Mouse (Mus musculus): Measurements from ENCODE around the gene Rnf10.

Gene Rnf10

DNA sequence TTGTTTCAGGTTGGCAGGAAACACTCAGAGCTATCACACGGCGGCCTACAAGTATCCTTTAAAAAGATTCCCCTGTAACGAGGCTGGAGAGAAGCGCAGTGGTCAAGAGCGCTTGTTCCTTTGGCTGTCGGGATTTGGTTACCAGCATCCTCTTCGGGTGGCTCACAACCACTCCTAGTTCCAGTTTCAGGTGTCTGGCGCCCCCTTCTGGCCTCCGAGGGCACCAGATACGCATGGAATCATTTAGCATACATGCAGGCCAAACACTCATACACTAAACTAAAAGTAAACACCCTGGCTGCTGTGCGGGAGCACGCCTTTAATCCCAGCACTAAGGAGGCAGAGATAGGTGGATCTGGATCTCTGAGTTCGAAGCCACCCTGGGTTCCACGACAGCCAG, 3.3 kb upstream of the Rnf10 start:
- no peak for DNase-seq (ENCODE audit: low spot score)

DNA sequence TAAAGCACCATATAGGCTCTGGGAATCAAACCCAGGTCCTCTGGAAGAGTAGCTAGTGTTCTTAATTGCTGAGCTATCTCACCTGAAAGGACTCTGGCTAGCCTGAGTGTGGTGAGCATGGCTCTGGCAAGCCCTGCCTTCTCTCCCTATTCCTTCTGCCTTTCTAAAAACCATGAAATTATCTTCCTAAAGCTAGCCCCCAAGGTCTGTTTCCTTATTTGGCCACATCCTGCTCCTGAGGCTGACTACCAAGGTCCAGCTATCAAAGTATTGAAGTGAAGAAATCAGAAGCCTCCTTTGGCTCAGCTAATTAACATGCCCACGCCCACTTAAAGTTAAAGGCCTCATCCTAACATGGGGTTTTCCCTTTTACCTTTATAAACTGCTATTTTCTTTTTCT, 2.1 kb upstream of the Rnf10 start:
- DNase-seq (ENCODE audit: low spot score): no peak

DNA sequence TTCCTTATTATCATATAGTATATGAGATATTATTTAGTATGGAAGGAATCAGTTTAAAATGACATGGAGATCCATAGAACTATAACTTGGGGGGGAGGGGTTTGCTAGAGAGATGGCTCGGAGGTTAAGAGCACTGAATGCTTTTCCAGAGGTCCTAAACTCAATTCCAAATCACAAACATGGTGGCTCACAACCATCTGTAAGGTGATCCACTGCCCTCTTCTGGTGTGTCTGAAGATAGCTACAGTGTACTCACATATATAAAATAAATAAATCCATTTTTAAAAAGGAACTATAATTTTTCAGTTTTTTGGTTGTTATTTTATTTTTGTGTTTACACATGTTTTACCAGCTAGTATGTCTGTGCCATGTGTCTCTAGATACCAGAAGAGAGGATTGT, 1.7 kb upstream of the Rnf10 start:
- no peak for DNase-seq (ENCODE audit: low spot score)

DNA sequence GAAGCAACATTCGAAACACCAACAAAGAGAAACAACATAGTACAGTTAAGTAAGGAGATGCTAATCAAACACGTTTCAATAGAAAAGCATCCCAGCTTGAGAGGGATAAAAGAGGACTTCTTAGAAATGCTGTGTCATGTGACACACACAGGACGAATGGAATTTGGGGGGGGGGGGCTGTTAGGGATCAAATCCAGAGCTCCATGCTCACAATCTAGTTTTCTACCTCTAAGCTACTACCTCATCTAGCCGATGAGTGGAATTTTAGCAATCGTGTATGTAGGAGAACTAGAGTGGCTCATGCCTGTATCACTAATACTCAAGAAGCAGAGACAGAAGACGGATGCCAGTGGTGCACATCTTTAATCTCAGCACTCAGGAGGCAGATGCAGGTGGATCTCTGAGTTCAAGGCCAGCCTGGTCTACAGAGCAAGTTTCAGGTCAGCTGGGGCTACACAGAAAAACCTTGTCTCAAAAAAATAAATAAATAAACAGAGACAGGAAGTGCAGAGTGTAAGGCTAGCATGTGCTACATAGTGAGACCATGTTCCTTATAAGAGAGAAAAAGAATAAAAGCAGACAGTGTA, 944 bp upstream of the Rnf10 start:
- DNase-seq (ENCODE audit: low spot score): no peak

DNA sequence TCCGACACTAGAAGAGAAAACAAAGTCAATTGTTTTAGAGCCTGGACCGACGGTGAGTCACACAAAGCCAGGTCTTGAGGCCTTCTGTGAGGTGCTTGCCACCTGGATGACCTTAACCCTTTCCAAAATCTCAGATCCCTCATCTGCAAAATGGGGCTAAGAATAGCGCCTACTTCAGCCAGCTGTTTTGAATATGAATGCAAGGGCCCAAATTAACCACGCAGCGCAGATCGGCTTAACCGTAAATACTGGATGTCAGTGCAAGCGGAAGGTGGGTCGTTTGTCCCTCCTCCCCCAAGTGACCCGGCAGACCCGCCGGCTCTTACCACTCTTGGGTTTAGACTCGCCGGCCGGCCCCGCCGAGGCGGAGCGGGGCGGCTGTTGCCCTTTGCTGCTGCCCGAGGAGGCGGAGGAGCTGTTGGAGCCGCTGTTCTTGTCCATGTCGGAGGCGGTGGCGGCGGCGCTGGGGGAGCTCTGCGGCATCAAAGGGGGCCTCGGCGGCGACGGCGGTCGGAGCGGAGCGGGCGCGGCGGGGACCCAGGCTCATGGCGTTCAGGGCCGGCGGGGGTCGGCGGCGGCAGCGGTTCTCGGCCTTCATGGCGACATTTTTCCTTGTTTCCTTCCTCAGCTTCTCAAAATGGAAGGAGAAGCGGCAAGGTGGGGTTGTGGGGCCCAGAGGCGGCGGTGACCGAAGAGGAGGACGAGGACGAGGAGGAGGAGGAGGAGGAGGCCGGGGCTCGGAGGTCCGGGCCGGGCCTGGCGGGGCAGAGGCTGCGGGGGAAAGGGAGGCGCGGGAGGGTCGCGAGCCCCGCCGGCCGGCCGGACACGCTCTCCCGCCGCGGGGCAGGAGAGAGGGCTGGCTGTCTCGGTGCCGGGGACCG, 527 bp downstream of the Rnf10 start:
- peak; percentile 59 for DNase-seq (ENCODE audit: low spot score)

DNA sequence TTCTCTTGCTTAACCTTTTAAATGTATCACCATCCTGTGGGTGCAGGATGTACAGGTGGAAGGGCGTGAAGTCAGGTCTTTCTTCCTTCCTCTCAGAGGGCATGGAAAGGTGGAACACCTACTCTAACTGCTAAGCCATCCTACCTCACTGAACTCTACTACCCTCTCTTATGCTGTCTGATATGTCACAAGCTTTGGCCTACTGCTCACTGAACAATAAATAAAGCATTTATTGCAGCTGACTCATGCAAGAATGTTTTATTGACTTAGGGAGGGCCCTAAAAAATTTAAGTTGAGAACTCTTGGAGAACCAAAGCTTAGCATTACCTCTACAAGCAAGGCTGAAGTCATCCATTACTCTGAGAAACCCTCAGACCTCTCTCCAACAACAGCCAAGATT, 2.7 kb downstream of the Rnf10 start:
- DNase-seq (ENCODE audit: low spot score): no peak

DNA sequence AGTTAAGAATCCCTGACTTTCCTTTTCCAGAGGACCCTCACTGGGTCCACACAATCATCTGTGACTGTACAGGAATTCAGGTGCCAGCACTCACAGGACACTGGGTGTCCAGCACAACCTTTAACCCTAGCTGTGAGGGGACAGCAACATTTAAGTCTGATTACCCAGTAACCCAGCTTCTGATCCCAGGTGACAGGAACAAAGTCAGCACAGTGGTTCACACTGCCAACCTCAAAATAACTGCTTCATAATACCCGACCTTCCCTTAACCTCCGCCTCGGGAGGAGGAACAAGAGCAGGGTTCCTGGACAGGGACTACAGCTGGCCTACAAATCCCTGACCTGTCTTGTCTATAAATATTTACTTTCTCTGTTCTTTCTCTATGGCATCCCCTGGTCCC, 4.4 kb downstream of the Rnf10 start:
- peak; percentile 22 for DNase-seq (ENCODE audit: low spot score)

DNA sequence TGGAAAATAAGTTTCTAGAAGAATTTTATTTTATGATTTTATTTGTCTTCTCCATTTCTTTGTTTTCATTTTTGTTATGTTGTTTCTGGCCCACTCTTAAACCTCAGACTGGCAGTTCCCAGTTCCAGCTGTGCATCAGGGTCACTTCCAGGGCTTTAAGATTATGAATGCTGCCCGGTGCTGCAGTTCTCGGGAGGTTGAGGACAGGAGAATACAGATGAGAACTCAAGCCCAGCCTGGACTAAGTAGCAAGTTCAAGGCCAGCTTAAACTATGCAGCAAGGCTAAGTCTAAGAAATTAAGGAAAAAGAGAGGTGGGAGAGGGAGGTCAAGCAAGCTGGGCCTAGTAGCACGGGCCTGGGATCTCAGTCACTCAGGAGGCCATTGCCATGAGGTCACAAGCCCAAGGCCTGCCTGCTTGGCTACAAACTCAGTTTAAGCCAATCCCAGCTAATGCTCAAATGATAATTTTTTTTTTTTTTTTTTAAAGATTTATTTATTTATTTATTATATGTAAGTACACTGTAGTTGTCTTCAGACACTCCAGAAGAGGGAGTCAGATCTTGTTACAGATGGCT, 5.1 kb downstream of the Rnf10 start:
- no peak for DNase-seq (ENCODE audit: low spot score)

DNA sequence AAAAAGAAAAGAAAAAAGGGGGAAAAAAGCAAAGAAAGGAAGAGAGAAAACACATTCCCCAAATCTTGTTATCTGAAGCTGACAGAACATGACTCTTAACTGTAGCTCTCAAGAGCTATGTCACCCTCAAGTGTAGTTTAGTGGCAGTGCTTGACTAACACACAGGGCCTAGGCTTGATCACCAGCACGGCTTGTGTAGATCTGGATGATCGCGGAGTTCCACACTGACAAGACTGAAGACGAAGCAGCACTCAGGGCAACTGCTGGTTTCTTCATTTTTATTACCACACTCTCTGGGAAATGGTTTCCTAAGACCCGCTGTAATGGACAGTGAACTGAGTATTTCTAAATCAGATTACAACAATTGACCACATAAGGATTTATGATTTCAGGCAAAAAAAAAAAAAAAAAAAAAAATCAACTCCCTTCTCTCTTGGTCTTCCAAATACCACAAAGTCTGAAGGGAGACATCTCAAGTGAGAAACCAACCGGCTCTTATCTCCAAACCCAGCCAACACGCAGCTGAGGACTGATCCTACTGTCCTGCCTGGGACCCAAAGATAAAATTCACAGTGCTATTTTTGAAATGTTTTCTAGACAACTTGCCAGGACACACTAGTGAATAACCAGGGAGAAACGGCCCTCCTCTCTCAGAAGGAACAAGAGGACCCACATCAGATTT, 5.8 kb downstream of the Rnf10 start:
- DNase-seq (ENCODE audit: low spot score): no peak

DNA sequence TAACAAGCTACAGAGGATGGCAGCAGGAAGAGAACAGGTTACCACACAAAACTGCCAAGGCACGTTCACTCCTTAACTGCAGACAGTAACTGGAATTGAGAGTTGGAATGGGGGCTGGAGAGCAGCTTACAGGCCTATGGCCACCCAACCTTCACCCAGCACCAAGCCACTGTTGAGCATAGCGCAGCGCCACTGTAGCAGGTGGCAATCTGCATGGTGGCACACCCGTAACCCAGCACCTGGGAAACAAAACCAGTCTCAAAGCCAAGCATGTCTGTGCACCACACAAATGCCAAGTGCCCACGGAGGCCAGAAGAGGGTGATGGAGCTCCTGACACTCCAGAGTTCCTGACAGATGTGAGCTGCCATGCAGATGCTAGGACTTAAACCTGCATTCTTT, 6.4 kb downstream of the Rnf10 start:
- no peak for DNase-seq (ENCODE audit: low spot score)

DNA sequence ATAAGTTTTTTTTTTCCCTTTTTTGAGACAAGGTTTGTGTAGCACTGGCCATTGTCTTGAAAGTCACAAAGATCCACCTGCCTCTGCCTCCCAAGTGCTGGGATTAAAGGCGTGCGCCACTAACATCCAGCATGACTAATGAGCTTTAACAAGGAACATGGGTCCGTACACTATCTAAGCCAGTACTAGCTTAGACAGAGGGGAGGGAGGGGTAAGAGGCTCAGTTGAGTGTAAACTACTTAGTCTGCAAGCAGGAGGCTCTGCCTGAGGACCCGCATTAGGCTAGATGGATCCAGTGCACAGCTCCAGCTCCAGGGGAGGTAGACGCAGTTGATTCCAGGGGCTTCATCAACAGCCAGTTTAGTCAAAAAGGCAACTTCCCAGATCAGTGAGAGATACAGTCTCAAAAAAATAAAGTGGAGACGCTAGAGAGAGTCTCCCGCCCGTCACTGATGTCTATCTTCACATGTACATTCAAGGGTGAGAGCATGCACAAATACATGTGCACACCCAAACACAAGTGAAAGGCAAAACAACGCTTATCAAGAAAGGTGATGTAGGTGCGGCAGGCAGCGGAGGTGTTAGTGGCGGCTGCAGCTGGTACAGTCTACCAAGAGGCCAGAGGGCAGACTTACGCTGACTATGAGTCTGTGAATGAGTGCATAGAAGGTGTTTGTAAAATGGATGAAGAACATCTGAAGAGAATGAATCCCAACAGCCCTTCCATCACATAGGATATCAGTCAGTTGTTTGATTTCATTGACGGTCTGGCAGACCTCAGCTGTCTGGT, 10.0 kb downstream of the Rnf10 start:
- no peak for DNase-seq (ENCODE audit: low spot score)

DNA sequence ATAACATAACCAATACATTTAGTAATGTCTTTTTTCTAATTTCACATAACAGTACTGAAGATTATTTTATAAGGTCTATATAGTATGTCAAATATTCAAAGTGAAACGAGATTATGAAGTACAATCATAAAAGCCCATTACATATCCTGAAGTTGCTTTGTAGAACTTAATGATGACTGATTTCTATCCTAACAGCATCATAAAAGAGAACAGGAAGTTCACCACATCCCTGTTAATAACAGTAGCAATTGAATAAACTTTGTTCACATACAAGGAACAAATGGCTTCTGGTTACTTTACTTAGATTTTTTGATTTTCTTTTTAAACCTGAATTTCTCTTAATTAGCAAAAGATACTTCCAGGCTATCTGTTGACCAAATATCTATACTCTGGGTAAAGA, 10.8 kb downstream of the Rnf10 start:
- DNase-seq (ENCODE audit: low spot score): no peak

DNA sequence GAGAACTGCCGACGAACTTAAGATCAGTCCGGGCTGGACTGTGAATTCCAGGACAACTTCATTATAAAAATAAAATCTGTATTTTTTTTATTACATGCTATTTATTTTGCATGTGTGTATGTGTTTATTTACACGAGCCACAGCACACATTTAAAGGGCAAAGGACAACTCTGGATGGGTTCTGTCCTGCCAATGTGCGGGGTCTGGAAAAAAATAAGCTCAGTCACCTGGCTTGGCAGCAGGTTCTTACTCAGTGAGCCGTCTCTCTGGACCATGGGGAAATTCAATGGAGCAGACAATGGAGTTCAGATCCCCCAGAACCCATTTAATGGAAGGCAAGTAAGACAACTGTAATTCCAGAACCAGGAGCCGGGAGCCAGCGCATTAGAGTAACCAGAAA, 11.6 kb downstream of the Rnf10 start:
- DNase-seq (ENCODE audit: low spot score): no peak

DNA sequence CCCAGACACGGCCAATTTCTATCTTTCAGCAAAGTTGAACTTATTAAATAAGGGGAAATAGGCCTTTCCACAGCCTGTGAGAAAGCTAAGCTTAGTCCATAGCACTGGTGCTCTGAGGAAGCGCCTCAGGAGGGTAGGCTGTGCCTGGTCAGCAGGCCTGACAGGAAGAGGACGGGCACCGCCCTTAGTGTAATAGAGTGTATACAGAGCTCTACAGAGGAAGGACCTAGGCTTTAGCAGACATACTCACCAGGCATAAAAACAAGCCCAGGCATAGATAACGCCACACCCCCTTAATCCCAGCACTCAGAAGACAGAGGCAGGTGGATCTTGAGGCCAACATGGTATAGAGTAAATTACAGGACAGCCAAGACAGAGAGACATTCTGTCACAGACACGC, 12.3 kb downstream of the Rnf10 start:
- no peak for DNase-seq (ENCODE audit: low spot score)

DNA sequence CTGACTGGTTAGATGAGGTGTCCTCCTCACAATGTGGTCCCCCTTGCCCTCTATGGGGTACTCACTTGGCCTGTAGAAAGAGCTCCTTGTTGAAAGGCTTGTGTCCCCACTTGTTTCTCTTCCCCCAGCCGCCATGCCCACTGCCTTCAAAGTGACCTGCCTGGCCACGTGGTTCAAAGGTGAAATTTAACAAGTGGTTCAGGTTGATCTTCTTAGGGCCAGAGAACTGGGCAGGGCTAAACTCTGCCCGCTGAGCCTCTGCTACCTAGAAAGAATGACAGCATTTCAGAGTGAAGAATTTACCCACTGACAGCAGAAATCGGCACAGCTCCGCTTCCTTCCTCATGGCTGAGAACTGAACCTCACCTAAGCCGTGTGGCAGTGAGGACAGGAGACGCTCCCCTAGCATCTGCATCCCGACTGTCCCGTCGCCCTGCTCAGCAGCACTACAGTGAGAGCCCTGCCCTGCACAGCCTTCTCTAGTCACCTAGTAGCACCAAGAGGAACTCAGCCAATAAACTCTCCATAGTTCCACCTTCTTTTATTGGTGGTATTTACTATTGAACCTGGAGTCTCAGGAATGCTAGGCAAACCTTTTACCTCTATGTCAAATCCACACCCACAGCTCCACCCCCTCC, 15.7 kb downstream of the Rnf10 start:
- no peak for DNase-seq (ENCODE audit: low spot score)

DNA sequence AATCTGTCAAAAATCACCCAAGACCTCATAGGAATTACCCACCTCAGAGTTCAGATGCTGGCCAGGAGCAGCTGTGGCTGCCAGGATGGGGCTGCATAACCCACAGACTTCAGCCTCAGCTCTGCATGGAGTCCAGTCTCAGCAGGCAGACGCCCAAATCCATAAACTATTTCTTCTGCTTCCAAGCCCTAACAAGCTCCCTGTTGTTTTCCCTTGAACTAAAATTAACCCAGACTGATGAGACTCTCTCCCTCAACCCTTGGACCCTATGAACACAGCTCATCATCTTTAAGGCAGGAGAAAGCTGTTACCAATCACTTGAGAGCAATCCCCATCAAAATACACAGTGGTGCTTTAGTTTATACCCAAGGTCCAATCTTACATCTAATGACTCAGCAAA, 17.2 kb downstream of the Rnf10 start:
- DNase-seq (ENCODE audit: low spot score): no peak

DNA sequence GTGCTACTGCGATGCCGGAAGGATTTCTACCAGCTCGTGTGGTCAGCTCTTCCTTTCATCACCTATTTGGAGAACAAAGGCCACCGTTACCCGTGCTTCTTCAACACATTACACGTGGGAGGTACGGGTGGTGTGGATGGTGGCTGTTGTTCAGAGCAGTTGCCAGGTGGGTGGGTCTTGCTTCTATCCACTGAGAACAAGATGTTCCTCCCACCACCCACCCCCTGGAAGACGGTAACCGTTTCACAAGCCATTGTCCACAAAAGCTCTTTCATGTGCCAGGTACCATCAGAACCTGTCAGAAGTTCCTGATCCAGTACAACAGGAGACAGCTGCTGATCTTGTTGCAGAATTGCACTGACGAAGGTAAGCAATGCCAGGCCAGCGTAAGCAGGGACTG, 32.5 kb downstream of the Rnf10 start:
- no peak for DNase-seq (ENCODE audit: low spot score)

DNA sequence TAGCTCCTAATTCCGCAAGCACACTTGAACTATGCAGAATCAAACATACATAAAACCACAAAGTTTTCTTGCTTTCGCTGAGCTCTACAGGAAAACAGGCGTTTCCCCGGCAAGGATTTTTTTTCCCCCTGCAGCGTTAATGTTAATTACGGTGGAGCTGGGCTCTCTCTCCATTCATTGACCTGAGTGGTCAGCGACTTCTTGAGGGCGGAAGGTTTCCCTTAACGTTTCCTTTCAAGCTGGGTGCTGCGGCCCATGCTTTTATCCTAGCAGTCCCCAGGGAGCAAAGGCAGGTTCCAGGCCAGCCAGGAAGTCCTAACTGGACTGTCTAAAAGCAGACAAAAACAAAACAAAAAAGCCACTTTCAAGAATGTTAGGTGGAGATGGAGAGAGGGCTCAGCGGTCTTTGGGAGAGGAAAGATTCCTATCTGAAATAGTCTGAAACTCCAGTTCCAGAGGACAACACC, 33.9 kb downstream of the Rnf10 start:
- DNase-seq (ENCODE audit: low spot score): peak; percentile 46

DNA sequence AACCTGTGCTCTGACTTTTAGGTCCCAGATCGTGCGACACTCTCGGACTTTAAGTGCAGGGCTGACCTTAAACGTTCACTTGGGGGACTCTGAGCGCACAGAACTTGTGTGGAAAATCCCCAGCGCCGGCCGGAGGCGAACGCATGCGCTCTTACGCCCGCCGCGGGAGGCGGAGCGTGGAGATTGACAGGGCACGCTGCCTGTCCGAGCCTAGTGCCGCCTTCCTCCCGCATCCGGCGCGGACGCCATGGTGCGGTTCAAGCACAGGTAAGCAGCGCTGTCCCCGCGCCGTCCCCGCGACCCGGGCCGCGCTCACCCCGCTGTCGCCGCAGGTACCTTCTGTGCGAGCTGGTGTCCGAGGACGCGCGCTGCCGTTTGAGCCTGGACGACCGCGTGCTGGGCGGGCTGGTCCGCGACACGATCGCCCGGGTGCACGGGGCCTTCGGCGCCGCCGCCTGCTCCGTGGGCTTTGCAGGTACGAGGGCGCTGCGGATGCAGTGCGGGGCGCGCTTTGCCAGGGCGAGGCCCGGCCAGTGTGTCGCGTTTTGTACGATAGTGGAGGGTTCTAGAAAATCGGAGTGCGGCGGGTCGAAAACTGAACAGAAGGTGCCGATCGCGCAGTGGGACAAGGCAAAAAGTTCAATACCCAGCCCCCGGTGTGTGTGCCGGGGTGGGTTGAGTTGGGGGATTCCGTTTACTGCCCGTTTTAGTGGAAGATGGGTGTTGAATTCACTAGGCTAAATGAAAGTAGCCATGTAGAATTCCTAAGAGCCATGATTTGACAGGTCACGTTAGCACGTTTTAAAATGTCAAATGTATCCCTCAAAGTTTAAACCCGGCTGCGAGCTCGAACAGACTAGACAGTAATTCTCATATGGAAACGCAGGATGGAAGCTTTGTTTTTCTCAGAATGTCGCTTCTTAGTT, 34.6 kb downstream of the Rnf10 start:
- DNase-seq (ENCODE audit: low spot score): peak; percentile 91

DNA sequence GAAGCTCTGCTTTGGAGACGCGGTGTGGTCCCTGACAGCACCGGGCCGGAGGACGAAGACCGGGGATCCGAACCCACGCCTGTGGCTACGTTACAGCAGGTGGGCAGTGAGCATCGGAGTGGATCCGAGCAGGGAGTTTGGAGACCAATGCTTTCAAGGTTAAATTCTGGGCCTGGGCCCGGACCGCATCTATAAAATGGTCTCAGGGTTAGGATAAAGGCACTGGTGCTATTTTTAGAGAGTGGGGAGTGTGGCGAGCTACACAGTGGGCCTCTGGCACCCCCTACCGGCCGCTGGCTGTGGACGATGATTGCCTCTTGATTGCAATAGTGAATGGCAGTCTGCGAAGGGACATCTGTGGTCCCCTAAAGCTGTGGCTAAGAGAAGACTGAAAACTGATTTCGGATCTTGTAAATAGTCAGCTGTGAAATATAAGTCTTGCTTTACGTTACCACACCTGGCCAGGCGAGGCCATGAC, 36.9 kb downstream of the Rnf10 start, which contains the start of gene Pop5:
Gene Pop5 (plus strand): TSS at position 51 of the 478 bp plus-strand sequence.
- DNase-seq (ENCODE audit: low spot score): peak; percentile 79

Measured in yolk sac, embryonic 10.5 days (tissue).